Mouse (Mus musculus) neutrophil, adult 5-6 weeks (primary cell): Measurements from ENCODE around the gene Efna1. TPM values are rescaled to one million over a fixed set of nuclear protein-coding genes. Genes with fewer than 3 reads are reported as not detected.

Experiments used
- ATAC-seq: fragments of 151-379, 151-347 bp; 2 replicates; pipeline ENCODE4 v1.8.0; 2017; ENCODE audit warnings: mild to moderate bottlenecking, moderate TSS enrichment; ENCODE audit not compliant: insufficient number of reproducible peaks, poor library complexity, low FRiP score, severe bottlenecking; ENCODE audit errors: extremely low read depth
- total RNA-seq: library from RNA; stranded (forward); fragments of 200-1000 nt; gene quantifications from 2 replicates; pipeline ENCODE4 v1.2.3, GENCODE M21; 2017

The Efna1 gene
- total RNA-seq, 1 experiment from 2014 or later, result 1.3 TPM

DNA sequence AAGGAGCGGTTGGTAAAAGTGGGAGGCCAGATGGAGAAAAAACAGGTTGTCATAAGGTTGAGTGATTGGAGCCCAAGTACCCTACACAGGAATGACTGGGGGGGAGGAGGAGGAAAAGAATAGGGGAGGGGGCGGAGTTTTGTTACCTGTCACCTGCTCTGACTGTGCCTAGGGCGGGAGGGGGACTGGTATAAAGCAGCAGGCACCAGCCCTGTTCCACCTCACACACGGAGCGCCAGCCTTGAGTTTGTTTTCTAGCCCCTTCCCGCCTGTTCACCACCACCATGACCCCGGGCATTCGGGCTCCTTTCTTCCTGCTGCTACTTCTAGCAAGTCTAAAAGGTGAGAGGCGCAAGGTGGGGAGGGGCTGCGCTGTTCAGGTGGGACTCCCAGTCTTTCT, 52.1 kb downstream of the Efna1 start, which contains the start of gene Muc1:
Gene Muc1 (plus strand): TSS at position 222 of the 400 bp plus-strand sequence.
- ATAC-seq, result no peak

DNA sequence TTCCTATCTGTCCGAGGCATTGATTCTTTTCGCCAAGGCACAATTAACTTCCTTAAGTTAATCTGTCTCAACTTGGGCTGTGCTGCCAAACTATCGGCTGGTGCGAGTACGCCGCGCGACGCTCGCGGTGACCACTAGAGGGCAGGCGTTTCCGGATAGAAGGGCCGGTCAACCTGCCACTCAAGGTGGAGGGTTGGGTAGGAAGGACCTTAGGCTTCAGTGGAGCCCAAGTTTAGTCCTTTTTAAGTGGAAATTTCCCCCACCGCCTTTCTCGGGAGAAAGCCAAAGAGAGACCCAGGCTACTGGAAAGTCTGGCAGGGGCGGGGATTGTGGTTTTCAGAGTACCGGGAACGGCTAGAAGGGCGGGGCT, 52.8 kb downstream of the Efna1 start:
- ATAC-seq, result peak; percentile 82

DNA sequence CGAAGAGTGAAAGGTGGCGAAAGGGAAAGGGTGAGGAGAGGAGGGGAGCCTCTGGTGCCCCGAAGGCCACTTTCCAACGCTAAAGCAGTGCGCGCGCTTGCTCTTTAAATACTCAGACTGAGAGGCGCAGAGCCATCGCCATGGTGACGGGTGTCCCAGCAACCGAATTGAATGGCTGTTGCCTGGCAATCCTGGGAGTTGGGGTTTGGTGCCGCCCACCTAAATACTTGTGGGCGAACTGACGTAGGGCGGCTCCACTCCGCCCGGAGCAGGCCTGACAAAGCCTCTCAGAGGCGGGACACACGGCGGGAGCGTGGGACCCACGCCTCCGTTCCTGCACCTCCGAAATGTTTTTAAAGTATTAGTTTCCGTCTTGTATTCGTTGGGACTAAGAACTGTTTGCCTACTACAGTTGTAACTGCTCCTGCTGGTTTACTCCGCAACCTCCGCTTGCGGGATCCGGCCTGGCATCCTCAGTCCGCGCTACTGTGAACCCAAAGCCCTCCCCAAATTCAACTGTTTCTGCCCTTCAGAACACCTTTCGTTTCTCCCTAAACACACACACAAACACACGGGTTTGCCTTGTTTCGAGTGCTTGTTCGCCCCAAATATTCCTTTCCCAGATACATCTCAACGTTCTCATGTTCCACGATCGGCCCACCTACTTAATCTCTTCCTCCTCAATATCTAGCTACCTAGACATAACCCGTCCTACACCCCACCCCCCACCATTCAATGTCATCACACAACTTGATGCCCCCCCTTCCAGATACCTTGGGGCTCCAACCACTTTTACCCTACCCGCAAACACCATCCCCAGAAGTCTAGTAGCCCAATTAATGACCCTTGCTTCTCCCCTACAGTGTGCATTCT, 53.4 kb downstream of the Efna1 start:
- ATAC-seq, result 0 out of 2 replicates have a peak, but pooled peaks have one; percentile 7

DNA sequence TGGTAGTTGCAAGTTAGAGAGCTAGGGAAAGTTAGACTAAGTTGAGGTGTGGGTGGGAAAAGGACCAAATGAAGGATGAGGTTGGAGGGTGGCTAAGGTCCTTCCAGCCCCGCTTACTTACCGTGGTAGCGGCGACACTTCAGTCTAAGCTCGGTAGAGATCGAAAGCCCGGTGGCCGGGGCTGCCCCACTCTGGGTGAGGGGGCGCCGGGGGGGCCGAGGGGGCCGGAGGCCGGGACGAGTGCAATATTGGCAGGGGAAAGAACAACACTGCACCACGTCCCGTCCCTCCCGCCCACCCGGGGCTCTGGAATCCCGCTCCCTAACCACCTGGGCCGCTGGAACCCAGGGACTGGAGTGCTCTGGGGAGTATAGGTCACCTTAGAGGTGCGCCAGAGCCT, 54.0 kb downstream of the Efna1 start, which contains the start of gene Mtx1:
Gene Mtx1 (minus strand): TSS at position 189 of the 400 bp plus-strand sequence.
- no peak for ATAC-seq

DNA sequence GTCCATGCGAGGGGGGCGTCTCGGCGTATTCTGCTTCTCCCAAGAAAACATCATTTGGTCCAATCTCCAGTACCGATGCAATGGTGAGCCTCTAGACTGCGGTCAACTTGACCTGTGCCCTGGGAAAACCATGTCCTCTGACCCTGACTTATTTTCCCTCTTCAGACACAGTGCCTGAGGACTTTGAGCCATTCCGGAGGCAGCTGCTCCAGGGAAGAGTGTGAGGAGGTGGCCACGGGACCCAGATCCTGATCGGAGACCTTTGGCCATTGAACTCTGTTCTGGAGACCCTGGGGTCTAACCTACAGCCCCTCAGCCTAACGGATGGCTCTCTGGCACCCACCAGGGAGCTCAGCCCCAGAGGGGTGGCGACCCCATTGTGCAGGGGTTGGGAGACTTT, 54.6 kb downstream of the Efna1 start:
- ATAC-seq, result no peak

DNA sequence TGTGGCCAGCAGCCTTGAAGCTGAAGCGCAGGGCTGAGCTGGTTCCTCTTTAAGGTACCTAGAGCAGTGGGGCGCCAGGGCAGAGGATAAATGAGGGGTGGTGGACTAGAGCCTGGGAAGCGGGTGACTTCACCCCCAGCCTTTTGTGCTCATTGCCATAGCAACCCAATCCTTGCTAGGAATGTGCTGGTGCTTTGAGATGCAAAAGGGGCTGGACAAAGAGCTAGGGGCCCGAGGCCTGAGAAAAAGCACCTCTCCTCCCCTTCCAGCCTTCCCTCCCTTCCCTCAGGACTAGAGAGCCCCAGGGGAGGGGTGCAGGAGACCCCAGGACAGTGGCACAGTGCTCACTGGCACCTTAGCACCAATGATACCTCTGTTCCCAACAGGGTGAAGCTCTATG, 55.0 kb downstream of the Efna1 start:
- no peak for ATAC-seq

DNA sequence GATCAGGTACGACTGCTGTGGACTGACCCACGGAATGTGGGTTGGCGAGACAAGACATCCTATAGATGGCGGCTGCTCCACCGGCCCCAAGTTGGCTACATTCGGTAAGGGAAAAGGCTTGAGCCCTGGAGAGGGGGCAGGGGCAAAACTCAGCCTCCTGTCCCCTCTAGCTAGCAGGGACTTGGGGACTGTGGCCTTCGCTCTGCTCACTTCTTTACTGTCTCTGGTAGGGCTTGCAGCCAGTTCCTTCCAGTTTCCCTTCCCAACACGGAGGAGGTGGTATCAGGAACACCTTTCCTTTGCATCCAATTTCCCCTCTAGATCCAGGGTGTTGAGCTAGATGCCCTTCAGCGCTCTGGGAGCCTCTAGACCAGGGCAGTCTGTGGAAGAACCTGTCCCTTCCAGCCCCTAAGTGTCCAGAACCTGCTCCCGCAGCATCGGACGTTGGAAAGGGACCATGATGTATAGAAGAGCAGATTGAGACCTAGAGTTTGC, 55.6 kb downstream of the Efna1 start:
- ATAC-seq, result no peak

DNA sequence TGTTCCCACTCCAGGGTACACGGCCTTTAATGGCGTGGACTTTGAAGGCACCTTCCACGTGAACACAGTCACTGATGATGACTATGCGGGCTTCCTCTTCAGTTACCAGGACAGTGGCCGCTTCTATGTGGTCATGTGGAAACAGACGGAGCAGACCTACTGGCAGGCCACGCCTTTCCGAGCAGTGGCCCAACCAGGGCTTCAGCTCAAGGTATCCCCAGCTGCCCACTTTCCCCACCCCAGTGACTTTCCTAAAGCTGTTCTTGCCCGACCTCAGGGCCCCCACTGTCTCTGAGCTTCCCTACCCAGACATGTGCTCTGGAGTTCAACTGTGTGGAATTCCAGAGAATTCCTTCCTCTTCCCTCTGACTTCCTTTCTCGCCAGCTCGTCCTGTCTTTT, 56.1 kb downstream of the Efna1 start:
- ATAC-seq, result no peak

Other genes with a start within 250 kb of the Efna1 start
- 29.6 and 30.8 TPM in 2 replicates for gene Rusc1, start 187.8 kb downstream of the Efna1 start, total RNA-seq
- gene Gm43738, start 180.0 kb downstream of the Efna1 start, total RNA-seq, result not detected in 2 replicates
- 20.7 and 26.5 TPM in 2 replicates for gene Fdps, start 179.2 kb downstream of the Efna1 start, total RNA-seq
- not detected in 2 replicates for gene Pklr, start 145.0 kb downstream of the Efna1 start, total RNA-seq
- 0.25 and 0.47 TPM in 2 replicates for gene Hcn3, start 120.9 kb downstream of the Efna1 start, total RNA-seq
- gene Clk2, start 116.3 kb downstream of the Efna1 start, total RNA-seq, result 159 and 180 TPM in 2 replicates
- 58.2 and 64.2 TPM in 2 replicates for gene Scamp3, start 103.7 kb downstream of the Efna1 start, total RNA-seq
- gene Fam189b, start 98.0 kb downstream of the Efna1 start, total RNA-seq, result 7.7 and 8.2 TPM in 2 replicates
- 73.5 and 76.0 TPM in 2 replicates for gene Gba, start 78.2 kb downstream of the Efna1 start, total RNA-seq
- 2.0 and 5.8 TPM in 2 replicates for gene Thbs3, start 66.0 kb downstream of the Efna1 start, total RNA-seq
- 65.6 and 83.4 TPM in 2 replicates for gene Mtx1, start 54.1 kb downstream of the Efna1 start, total RNA-seq
- gene Muc1, start 52.1 kb downstream of the Efna1 start, total RNA-seq, result 4.5 and 7.1 TPM in 2 replicates
- 52.2 and 53.9 TPM in 2 replicates for gene Krtcap2, start 35.2 kb downstream of the Efna1 start, total RNA-seq
- gene Trim46, start 34.8 kb downstream of the Efna1 start, total RNA-seq, result 2.2 and 2.3 TPM in 2 replicates
- gene Dpm3, start 21.8 kb downstream of the Efna1 start, total RNA-seq, result 25.7 and 30.4 TPM in 2 replicates
- 99.3 and 112 TPM in 2 replicates for gene Slc50a1, start 10.6 kb downstream of the Efna1 start, total RNA-seq
- gene Efna3, start 41.8 kb upstream of the Efna1 start, total RNA-seq, result not detected in 2 replicates
- gene Efna4, start 56.9 kb upstream of the Efna1 start, total RNA-seq, result not detected in 2 replicates
- gene Adam15, start 68.9 kb upstream of the Efna1 start, total RNA-seq, result 28.9 and 55.5 TPM in 2 replicates
- gene Dcst2, start 80.8 kb upstream of the Efna1 start, total RNA-seq, result not detected in 2 replicates
- not detected in 2 replicates for gene Dcst1, start 84.1 kb upstream of the Efna1 start, total RNA-seq
- 90.9 and 120 TPM in 2 replicates for gene Zbtb7b, start 113.6 kb upstream of the Efna1 start, total RNA-seq
- 2.2 and 5.7 TPM in 2 replicates for gene Lenep, start 121.7 kb upstream of the Efna1 start, total RNA-seq
- 21.1 and 25.6 TPM in 2 replicates for gene Flad1, start 130.7 kb upstream of the Efna1 start, total RNA-seq
- gene Cks1b, start 137.2 kb upstream of the Efna1 start, total RNA-seq, result 1.6 and 2.4 TPM in 2 replicates
- gene Shc1, start 137.3 kb upstream of the Efna1 start, total RNA-seq, result 51.4 and 58.1 TPM in 2 replicates
- gene Pygo2, start 149.1 kb upstream of the Efna1 start, total RNA-seq, result 35.8 and 41.4 TPM in 2 replicates
- 196 TPM in 2 replicates for gene Pbxip1, start 155.6 kb upstream of the Efna1 start, total RNA-seq
- 22.3 and 24.7 TPM in 2 replicates for gene Pmvk, start 173.4 kb upstream of the Efna1 start, total RNA-seq
- gene Kcnn3, start 239.0 kb upstream of the Efna1 start, total RNA-seq, result not detected in 2 replicates